Mouse (Mus musculus) T-cell, adult 66 days (primary cell): Measurements from ENCODE around the gene Zfp9. TPM values are rescaled to one million over a fixed set of nuclear protein-coding genes. Genes with fewer than 3 reads are reported as not detected.

ENCODE experiments used
- total RNA-seq, 2 experiments: library from RNA; stranded (reverse); gene quantifications; 3 replicates in 1 of 2; 4 replicates in 1 of 2; pipeline ENCODE4 v1.2.4; 2023

Gene Zfp9
- total RNA-seq, result not detected

DNA sequence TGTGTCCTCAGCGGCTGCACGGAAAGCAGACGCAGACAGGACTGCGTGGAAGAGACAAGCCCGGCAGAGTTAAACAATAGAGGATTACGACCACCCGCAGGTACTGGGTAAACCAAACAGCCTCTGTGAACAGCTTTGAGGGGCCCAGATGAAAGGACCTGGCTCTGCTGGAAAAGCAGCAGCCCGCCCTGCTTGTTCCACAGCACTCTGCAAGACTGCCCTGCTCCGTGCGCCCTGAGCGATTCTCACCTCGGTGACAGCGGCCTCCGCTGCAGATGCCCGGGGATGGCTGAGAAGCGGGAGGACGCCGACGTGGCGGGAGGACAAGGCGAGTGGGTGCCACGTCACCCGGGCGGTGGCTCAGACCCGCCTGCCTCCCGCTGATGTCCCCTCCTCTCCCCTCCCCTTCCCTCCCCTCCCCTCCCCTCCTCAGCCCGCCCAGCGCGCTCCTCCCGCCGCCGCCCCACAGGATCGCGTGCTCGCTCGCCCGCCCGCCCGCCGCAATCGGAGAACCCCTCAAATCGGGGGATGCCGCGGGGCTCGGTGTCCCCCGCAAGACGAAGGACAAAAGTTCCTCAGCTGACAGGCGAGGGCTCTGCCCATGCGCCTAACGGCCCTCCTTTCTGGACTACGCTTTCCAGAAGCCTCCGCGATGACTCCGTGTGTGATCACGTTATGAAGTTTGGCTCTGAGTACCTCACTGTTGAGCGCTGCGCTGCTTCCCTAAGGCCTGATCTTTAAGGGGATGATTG is at the start of gene Zfp9:
Zfp9 (minus strand) TSS at position 364 of the 752 bp plus-strand sequence.

GRCm38 (mm10) chr6:118455042-118455631 is 24.0 kb downstream of the Zfp9 start, which contains the start of gene Zfp248:
Gene Zfp248, minus strand, starts transcription at chr6:118455528.

DNA sequence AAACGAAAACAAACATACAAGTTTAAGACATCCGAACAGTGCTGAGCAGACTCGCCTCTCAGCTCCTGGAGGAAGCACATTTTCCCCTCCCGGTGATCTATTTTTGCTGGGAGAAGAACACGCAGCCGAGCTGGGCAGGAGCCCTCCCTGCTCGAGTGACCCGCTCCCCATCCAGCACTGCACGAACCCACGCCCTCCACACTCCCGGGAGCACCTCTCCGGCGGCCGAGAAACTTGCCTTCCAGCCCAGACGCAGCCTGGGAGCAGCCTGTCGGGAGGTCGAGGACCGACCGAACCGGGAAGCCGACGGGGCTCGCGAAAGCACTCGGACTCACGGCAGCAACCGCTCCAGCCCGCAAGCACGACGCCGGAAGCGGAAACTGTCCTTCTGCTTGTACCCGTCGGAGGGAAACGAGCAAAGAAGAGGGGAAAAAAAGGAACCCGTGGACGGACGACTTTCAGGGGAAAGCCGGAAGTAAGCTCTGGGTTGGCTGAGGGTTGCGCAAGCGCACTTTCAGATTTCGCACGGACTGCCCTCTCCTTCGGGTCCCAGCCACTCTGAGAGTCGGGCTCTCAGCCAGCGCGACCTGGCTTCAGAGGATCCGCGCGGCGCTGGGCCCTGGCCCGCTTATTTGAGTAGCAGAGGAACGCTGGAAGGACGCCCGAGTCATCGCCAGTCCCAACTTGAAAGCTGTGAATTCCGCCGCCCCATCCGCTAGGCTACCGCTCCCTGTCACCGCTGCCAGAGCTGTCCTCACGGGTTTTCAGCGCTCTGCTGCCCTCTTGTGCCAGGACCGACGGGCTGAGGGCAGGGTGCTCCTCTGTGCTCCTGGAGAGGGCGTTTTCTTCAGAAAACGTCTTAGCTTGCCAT is 59.8 kb downstream of the Zfp9 start, which contains the start of gene Bms1:
Bms1 (minus strand) TSS at position 425 of the 871 bp plus-strand sequence.

Other genes with a start within 250 kb of the Zfp9 start
- gene Bms1, start 59.8 kb downstream of the Zfp9 start, total RNA-seq, result 10 to 100 TPM; 55.6 to 59.4 TPM
- gene Zfp248, start 23.8 kb downstream of the Zfp9 start, total RNA-seq, result 1 to 10 TPM; 1.7 to 2.9 TPM
- gene Ankrd26, start 82.9 kb upstream of the Zfp9 start, total RNA-seq, result 10 to 100 TPM; 13.2 to 16.2 TPM